Mouse (Mus musculus): ENCODE results near the gene Trim47. TPM values are rescaled to one million over a fixed set of nuclear protein-coding genes. Genes with fewer than 3 reads are reported as not detected.
A peak's percentile ranks its signal among the peaks of the same experiment; 100 is the strongest.
"Not testable (repeated sequence)": the region's sequence is repeated elsewhere in the genome, so short reads cannot be mapped to it uniquely, and the experiment has no call there.

Trim47 gene
- polyA plus RNA-seq, 1 experiment from 2014 or later: 30.9 TPM

GRCm38 (mm10) chr11:116092959-116093358 is 34.1 kb downstream of the Trim47 start:
- H3K27ac ChIP-seq; H3K9me3 ChIP-seq; H3K9ac ChIP-seq; H3K4me1 ChIP-seq; H3K36me3 ChIP-seq; ATAC-seq (ENCODE audit: insufficient read depth, low FRiP score, low read depth); H3K4me2 ChIP-seq; H3K27me3 ChIP-seq (replicated peaks); H3K4me3 ChIP-seq (replicated peaks): not testable (repeated sequence)
- WGBS: 88% methylated on average over 6 of the region's 6 CpGs

GRCm38 (mm10) chr11:116091591-116091990 is 35.4 kb downstream of the Trim47 start:
- Histone ChIP-seq H3K27me3 (replicated peaks) (no peaks in the 10 kb centered on the region), H3K4me2 (no peak overlapping the region), H3K9me3 (no peaks in the 10 kb centered on the region), H3K4me1 (peaks cover 4% of the 10 kb centered on the region; the same call in 1 of the 2 replicates), H3K27ac (no peak overlapping the region), H3K4me3 (replicated peaks) (no peak overlapping the region), H3K9ac (no peak overlapping the region), H3K36me3 (no peaks in the 10 kb centered on the region)
- no peak for ATAC-seq (ENCODE audit: insufficient read depth, low FRiP score, low read depth)
- 83% methylated on average over 6 of the region's 6 CpGs for WGBS

GRCm38 (mm10) chr11:116089545-116089944 is 37.5 kb downstream of the Trim47 start:
- no peak overlapping the region for H3K27ac ChIP-seq
- H3K4me2 ChIP-seq: no peak overlapping the region
- H3K4me1 ChIP-seq: peaks cover 20% of the 10 kb centered on the region
- WGBS: 93% methylated on average over 6 of the region's 6 CpGs
- no peak overlapping the region for H3K4me3 ChIP-seq (replicated peaks)
- no peaks in the 10 kb centered on the region for H3K9me3 ChIP-seq
- no peaks in the 10 kb centered on the region for H3K36me3 ChIP-seq
- H3K27me3 ChIP-seq (replicated peaks): no peaks in the 10 kb centered on the region
- no peak overlapping the region for H3K9ac ChIP-seq
- ATAC-seq (ENCODE audit: insufficient read depth, low FRiP score, low read depth): no peak

- no peak for ATAC-seq (ENCODE audit: insufficient read depth, low FRiP score, low read depth)
- H3K9ac ChIP-seq: no peak overlapping the region
- H3K4me3 ChIP-seq (replicated peaks): no peak overlapping the region
- H3K27ac ChIP-seq: no peak overlapping the region
- no peak overlapping the region for H3K4me2 ChIP-seq
- H3K36me3 ChIP-seq: peaks cover 2% of the 10 kb centered on the region; the same call in 1 of the 2 replicates
- H3K4me1 ChIP-seq: peaks cover 20% of the 10 kb centered on the region
- 77% methylated on average over 11 of the region's 11 CpGs for WGBS
- H3K27me3 ChIP-seq (replicated peaks): no peaks in the 10 kb centered on the region
- no peaks in the 10 kb centered on the region for H3K9me3 ChIP-seq
These were observed 38.1 kb downstream of the Trim47 start for GRCm38 (mm10) chr11:116088741-116089394.

- Histone ChIP-seq H3K36me3 (peaks cover 9% of the 10 kb centered on the region), H3K4me2 (peak overlapping the region; percentile 60; the same call in 1 of the 2 replicates), H3K27me3 (replicated peaks) (no peaks in the 10 kb centered on the region), H3K4me1 (peaks cover 20% of the 10 kb centered on the region), H3K9me3 (no peaks in the 10 kb centered on the region), H3K9ac (no peak overlapping the region), H3K4me3 (replicated peaks) (no peak overlapping the region), H3K27ac (no peak overlapping the region; the same call in 1 of the 2 replicates)
- ATAC-seq (ENCODE audit: insufficient read depth, low FRiP score, low read depth): no peak
- 68% methylated on average over 8 of the region's 8 CpGs for WGBS
These were observed 38.8 kb downstream of the Trim47 start for GRCm38 (mm10) chr11:116088188-116088587.

- H3K4me1 ChIP-seq: peaks cover 20% of the 10 kb centered on the region
- WGBS: 2% methylated on average over 31 of the region's 31 CpGs
- H3K36me3 ChIP-seq: peaks cover 14% of the 10 kb centered on the region
- H3K4me3 ChIP-seq (replicated peaks): peak overlapping the region; percentile 53
- H3K4me2 ChIP-seq: peak overlapping the region; percentile 60
- no peaks in the 10 kb centered on the region for H3K9me3 ChIP-seq
- ATAC-seq (ENCODE audit: insufficient read depth, low FRiP score, low read depth): peak; percentile 78
- H3K27me3 ChIP-seq (replicated peaks): no peaks in the 10 kb centered on the region
- H3K27ac ChIP-seq: peak overlapping the region; percentile 86
- no peak overlapping the region; the same call in 1 of the 2 replicates for H3K9ac ChIP-seq
These were observed 39.5 kb downstream of the Trim47 start for GRCm38 (mm10) chr11:116087194-116088130.

- 3% methylated on average over 40 of the region's 43 CpGs for WGBS
- H3K27ac ChIP-seq: peak within 1 kb of the TSS; percentile 86
These were observed 40.5 kb downstream of the Trim47 start, which contains the start of gene Wbp2 for GRCm38 (mm10) chr11:116086258-116087193. Gene Wbp2 (minus strand): TSS chr11:116086995.

GRCm38 (mm10) chr11:116084166-116084565 is 42.8 kb downstream of the Trim47 start:
- Histone ChIP-seq H3K9ac (no peak overlapping the region), H3K27me3 (replicated peaks) (no peaks in the 10 kb centered on the region), H3K4me2 (no peak overlapping the region), H3K4me3 (replicated peaks) (no peak overlapping the region), H3K9me3 (no peaks in the 10 kb centered on the region), H3K36me3 (peaks cover 42% of the 10 kb centered on the region), H3K4me1 (peaks cover 25% of the 10 kb centered on the region), H3K27ac (peak overlapping the region; percentile 26; the same call in 1 of the 2 replicates)
- ATAC-seq (ENCODE audit: insufficient read depth, low FRiP score, low read depth): no peak
- WGBS: 77% methylated on average over 6 of the region's 6 CpGs

More at GRCm38 (mm10) chr11:116086258-116087193, 40.5 kb downstream of the Trim47 start, which contains the start of gene Wbp2:
- Histone ChIP-seq H3K27me3 (replicated peaks) (no peaks in the 10 kb centered on the region), H3K9ac (no peak within 1 kb of the TSS; the same call in 1 of the 2 replicates), H3K36me3 (peaks cover 23% of the 10 kb centered on the region), H3K9me3 (no peaks in the 10 kb centered on the region), H3K4me2 (peak within 1 kb of the TSS; percentile 60), H3K4me3 (replicated peaks) (peak within 1 kb of the TSS; percentile 53), H3K4me1 (peaks cover 20% of the 10 kb centered on the region)
- ATAC-seq (ENCODE audit: insufficient read depth, low FRiP score, low read depth): peak; percentile 97

GRCm38 (mm10) chr11:116083096-116083672 is 43.8 kb downstream of the Trim47 start:
- Histone ChIP-seq H3K4me2 (no peak overlapping the region), H3K36me3 (peaks cover 45% of the 10 kb centered on the region), H3K9me3 (no peaks in the 10 kb centered on the region), H3K27me3 (replicated peaks) (no peaks in the 10 kb centered on the region), H3K27ac (no peak overlapping the region), H3K4me3 (replicated peaks) (no peak overlapping the region), H3K9ac (no peak overlapping the region), H3K4me1 (peaks cover 26% of the 10 kb centered on the region)
- no peak for ATAC-seq (ENCODE audit: insufficient read depth, low FRiP score, low read depth)
- 88% methylated on average over 14 of the region's 14 CpGs for WGBS

DNA sequence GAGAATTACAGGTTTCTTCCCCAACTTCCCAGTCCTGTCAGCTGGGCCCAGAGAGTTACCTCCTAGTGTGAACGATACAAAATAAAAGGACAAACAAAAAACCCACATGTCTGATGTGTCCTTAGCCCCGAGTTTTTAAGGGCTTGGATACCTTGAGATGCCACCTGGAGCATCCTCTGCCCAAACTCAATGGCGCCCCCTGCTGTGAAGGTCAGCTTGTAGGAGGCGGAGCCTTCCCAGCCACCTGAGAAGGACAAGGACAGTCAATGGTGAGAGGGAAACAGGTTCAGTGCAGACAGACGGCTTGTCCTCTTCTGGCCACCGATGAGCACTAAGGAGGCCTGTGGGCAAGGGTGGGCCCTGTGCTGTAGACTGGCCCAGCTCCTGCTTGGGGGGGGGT is 45.9 kb downstream of the Trim47 start:
- no peak overlapping the region for H3K4me3 ChIP-seq (replicated peaks)
- no peak overlapping the region for H3K9ac ChIP-seq
- H3K4me2 ChIP-seq: no peak overlapping the region
- peaks cover 29% of the 10 kb centered on the region for H3K4me1 ChIP-seq
- H3K36me3 ChIP-seq: peaks cover 45% of the 10 kb centered on the region
- no peaks in the 10 kb centered on the region for H3K9me3 ChIP-seq
- WGBS: 63% methylated on average over 6 of the region's 6 CpGs
- no peaks in the 10 kb centered on the region for H3K27me3 ChIP-seq (replicated peaks)
- no peak overlapping the region for H3K27ac ChIP-seq
- no peak for ATAC-seq (ENCODE audit: insufficient read depth, low FRiP score, low read depth)

DNA sequence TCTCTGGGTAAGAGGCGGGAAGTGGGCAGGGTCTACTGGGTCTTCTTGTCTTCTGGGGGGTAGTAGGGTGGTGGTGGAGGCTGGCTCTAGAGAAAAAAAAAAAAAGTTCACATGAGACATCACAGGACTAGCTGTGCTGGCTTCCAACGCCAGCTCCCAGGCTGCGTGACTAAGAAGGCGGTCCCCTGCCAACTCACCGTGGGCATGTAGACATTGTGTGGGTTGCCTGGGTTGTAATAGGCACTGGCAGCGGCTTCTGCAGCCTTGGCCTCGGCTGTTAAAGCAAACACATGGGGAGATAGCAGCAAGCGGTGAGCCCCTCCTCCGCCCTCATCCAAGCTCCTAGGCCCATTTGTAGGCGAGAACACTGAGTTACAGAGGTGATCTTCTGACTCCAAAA is 47.5 kb downstream of the Trim47 start:
- peaks cover 45% of the 10 kb centered on the region for H3K36me3 ChIP-seq
- H3K4me1 ChIP-seq: peaks cover 18% of the 10 kb centered on the region
- no peak overlapping the region for H3K9ac ChIP-seq
- H3K9me3 ChIP-seq: no peaks in the 10 kb centered on the region
- no peak for ATAC-seq (ENCODE audit: insufficient read depth, low FRiP score, low read depth)
- H3K27me3 ChIP-seq (replicated peaks): no peaks in the 10 kb centered on the region
- H3K4me3 ChIP-seq (replicated peaks): no peak overlapping the region
- no peak overlapping the region for H3K27ac ChIP-seq
- 71% methylated on average over 10 of the region's 10 CpGs for WGBS
- H3K4me2 ChIP-seq: no peak overlapping the region
